Mouse (Mus musculus) neural tube, embryonic 14.5 days (tissue): ENCODE data around the gene Stat3. TPM values are rescaled to one million over a fixed set of nuclear protein-coding genes. Genes with fewer than 3 reads are reported as not detected.

ENCODE experiments used
- ATAC-seq: fragments of 200-750 bp; cut with Nextera tagmentation; 2 replicates; pipeline ENCODE4 v1.8.0; 2017; ENCODE audit warnings: low read depth, mild to moderate bottlenecking, moderate TSS enrichment, moderate library complexity
- H3K27ac ChIP-seq: fragments of 300-500 bp; sonication (generic); 2 replicates; pipeline ENCODE4 v1.5.1; 2014; ENCODE audit warnings: low read depth, mild to moderate bottlenecking, control low read depth, low read length, moderate library complexity, mixed read lengths
- H3K27me3 ChIP-seq: fragments of 300-500 bp; sonication (generic); 2 replicates; pipeline ENCODE4 v1.6.1; 2014; ENCODE audit warnings: low read length; ENCODE audit not compliant: control insufficient read depth, insufficient read depth
- H3K36me3 ChIP-seq: fragments of 300-500 bp; sonication (generic); 2 replicates; pipeline ENCODE4 v1.6.1; 2014; ENCODE audit warnings: low read length, mixed read lengths; ENCODE audit not compliant: control insufficient read depth, insufficient read depth
- H3K4me1 ChIP-seq: fragments of 300-500 bp; sonication (generic); 2 replicates; pipeline ENCODE4 v1.6.1; 2014; ENCODE audit warnings: low read length; ENCODE audit not compliant: control insufficient read depth, insufficient read depth
- H3K4me2 ChIP-seq: fragments of 300-500 bp; sonication (generic); 2 replicates; pipeline ENCODE4 v1.6.1; 2014; ENCODE audit warnings: mild to moderate bottlenecking, low read depth, low read length, control low read depth
- H3K4me3 ChIP-seq: fragments of 300-500 bp; sonication (generic); 2 replicates; pipeline ENCODE4 v1.5.1; 2014; ENCODE audit warnings: low read depth, low read length, control low read depth, mixed read lengths
- H3K9ac ChIP-seq: fragments of 300-500 bp; sonication (generic); replicated peaks from 2 replicates; pipeline ENCODE4 v1.6.1; 2014; ENCODE audit warnings: low read depth, mild to moderate bottlenecking, control low read depth, low read length, mixed read lengths
- H3K9me3 ChIP-seq: fragments of 300-500 bp; sonication (generic); 2 replicates; pipeline ENCODE4 v1.6.1; 2016; ENCODE audit warnings: low read length; ENCODE audit not compliant: control insufficient read depth
- WGBS: fragments of 180-500 bp; shearing (Covaris S2); extraction: QIAGEN DNeasy Blood & Tissue Kit; methylation state at CpG from one replicate; pipeline ENCODE4 v1.1.7; 2014; 5-methylcytosine and 5-hydroxymethylcytosine counted together
- polyA plus RNA-seq: library from polyadenylated mRNA; unstranded; fragments of >200 nt; fragmentation: Nextera tagmentation; extraction: Ambion mirVana; gene quantifications from 2 replicates; pipeline ENCODE4 v1.2.1, GENCODE M21; 2014

The Stat3 gene
- polyA plus RNA-seq, 1 experiment from 2014 or later: 45.6 TPM

DNA sequence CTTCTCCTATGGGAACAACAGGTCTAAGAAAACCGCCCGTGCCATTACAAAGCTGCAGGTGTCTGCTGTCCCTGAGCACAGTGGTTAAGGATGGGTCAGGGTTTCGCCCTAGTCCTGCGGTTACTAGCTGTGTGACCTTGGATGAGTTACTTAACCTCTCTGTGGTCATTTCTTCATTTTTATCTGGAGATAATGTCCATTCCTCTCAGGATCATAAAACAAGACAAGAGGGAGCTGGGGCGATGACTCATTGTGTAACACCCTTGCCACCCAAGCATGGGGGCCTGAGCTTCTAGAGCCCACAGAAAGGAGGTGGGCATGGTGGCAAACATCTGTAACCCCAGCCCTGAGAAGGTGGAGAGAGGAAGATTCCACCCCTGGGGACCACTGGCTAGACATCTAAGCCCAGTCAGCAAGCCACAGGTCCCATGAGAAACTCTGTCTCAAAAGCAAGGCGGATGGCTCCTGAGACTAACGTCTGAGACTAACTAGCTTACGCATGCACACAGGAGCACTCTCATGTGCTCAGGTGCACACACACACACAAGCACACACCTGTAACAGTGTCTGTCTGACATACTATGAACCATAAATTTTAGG lies 96.2 kb downstream of the Stat3 start:
- H3K4me3 ChIP-seq: no peak overlapping the region
- no peak overlapping the region for H3K4me2 ChIP-seq
- H3K36me3 ChIP-seq: no peaks in the 10 kb centered on the region
- H3K27ac ChIP-seq: no peak overlapping the region
- 96% methylated on average over 8 of the region's 8 CpGs for WGBS
- H3K4me1 ChIP-seq: no peaks in the 10 kb centered on the region
- ATAC-seq: no peak
- no peaks in the 10 kb centered on the region for H3K9me3 ChIP-seq
- H3K9ac ChIP-seq: no peak overlapping the region
- H3K27me3 ChIP-seq: no peaks in the 10 kb centered on the region

DNA sequence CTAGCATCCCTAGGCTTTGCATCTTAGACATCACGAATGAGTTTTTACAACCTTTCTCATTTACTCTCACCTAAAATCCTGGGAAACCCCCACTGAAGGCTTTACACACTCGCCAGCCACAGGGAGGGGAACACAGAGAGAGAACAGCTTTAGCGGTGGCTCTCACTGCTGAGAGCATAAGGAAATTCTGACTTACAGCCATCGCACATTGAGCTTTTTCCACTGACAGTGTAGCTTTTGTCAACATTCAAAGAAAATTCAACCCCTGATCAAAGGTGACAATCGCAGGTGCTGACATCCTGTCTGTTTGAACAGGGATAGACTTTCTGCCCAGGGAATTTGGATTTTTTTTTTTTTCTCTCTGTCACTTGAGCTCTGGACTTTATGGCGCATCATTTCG lies 97.3 kb downstream of the Stat3 start:
- Histone ChIP-seq H3K9me3 (no peaks in the 10 kb centered on the region), H3K9ac (no peak overlapping the region), H3K4me2 (no peak overlapping the region), H3K36me3 (no peaks in the 10 kb centered on the region), H3K4me1 (no peaks in the 10 kb centered on the region), H3K4me3 (no peak overlapping the region), H3K27me3 (no peaks in the 10 kb centered on the region), H3K27ac (no peak overlapping the region)
- 82% methylated on average over 7 of the region's 7 CpGs for WGBS
- ATAC-seq: no peak

DNA sequence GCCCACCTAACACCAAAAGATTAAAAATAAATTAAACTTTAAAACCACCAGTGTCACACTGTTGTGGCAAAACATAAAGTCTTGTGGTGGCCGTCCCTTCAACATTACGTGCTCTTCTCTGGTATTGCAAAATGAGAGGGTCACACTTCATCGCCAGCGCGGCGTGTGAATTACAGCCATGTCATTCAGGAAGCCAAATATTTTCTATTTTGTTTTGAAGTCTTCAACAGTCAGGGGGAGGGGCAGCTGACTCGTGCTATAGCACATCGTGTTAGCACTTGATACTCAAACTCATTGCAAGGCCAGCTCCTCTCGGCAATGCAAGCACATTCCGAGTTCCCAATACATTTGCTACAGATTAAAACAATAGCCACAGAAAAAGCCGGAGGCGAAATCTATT lies 98.5 kb downstream of the Stat3 start:
- no peak overlapping the region for H3K4me3 ChIP-seq
- H3K36me3 ChIP-seq: no peaks in the 10 kb centered on the region
- H3K27ac ChIP-seq: no peak overlapping the region
- WGBS: 73% methylated on average over 12 of the region's 12 CpGs
- H3K4me2 ChIP-seq: no peak overlapping the region
- ATAC-seq: no peak
- H3K4me1 ChIP-seq: no peaks in the 10 kb centered on the region
- H3K9ac ChIP-seq: no peak overlapping the region
- no peaks in the 10 kb centered on the region for H3K9me3 ChIP-seq
- no peaks in the 10 kb centered on the region for H3K27me3 ChIP-seq

DNA sequence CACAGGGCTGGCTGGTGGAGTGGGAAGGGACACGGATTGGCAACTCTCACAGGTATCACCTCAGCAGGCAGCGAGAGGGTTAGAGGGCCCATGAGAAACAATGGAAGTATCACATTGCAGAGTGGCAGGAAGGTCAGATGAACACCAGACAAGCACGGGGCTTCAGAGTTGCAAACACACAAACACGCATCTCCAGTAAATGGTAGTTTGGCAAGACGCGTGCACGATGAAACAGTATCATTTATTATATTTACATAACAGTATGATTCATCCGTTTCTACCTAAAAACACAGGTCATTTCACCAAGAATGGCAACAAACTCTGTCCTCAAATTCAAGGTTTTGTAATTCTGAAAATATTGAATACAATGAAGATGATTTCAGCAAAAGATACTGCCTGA lies 99.8 kb downstream of the Stat3 start:
- Histone ChIP-seq H3K4me3 (no peak overlapping the region), H3K9ac (no peak overlapping the region), H3K27ac (no peak overlapping the region), H3K9me3 (no peaks in the 10 kb centered on the region), H3K4me2 (no peak overlapping the region), H3K36me3 (no peaks in the 10 kb centered on the region), H3K27me3 (no peaks in the 10 kb centered on the region), H3K4me1 (no peaks in the 10 kb centered on the region)
- 78% methylated on average over 8 of the region's 8 CpGs for WGBS
- ATAC-seq: no peak

DNA sequence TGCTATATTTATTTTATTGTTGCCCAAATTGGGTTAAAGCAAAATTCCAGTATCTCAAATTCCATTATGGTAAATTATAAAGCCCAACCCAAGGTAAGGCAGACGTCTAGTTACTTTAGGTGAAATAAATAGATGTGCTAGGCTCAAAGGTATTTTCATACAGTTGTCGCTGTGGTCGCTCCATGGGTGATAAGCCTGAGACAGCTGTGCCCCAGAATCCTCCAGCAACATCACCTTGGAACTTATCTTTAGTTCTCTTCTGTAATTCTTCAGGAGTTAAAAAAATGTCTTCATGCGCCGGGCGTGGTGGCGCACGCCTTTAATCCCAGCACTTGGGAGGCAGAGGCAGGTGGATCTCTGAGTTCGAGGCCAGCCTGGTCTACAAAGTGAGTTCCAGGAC lies 100.4 kb downstream of the Stat3 start:
- Histone ChIP-seq H3K4me1 (no peaks in the 10 kb centered on the region), H3K27ac (no peak overlapping the region), H3K4me2 (no peak overlapping the region), H3K4me3 (no peak overlapping the region), H3K27me3 (no peaks in the 10 kb centered on the region), H3K9me3 (no peaks in the 10 kb centered on the region), H3K9ac (no peak overlapping the region), H3K36me3 (no peaks in the 10 kb centered on the region)
- WGBS: 94% methylated on average over 9 of the region's 9 CpGs
- ATAC-seq: no peak

DNA sequence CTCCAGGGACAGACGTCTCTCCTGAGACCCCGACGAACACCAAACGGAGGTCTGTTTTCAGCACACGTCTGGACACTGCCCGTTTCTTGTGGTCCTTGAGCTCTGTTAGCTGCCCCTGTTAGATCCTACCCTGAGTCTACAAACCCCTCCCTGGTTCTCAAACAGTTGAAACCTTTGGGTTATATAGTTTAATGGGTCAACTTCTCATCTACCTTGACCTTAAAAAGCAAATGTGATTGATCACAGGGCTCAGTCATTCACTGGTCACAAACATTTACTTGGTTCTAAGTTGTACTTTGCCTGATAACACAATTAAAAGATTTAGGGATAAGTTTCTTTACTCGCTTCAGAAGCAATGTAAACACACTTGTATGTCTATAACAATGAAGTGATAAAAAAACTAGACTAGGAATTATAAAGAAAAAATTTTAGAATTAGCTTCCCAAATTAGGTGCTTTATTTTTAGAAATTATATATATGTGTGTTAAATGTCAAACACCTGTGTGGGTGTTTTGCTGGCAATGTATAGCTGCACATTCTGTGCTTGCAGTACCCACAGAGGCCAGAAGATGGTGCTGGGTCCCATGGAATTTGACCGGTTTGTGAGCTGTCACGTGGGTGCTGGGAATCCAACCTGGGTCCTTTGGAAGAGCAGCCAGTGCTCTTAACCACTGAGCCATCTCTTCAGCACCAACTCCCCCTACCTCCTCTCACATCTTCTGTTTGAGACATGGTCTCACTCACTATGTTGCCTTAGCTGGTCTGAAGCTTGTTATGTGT lies 102.2 kb downstream of the Stat3 start:
- no peak overlapping the region for H3K4me3 ChIP-seq
- no peaks in the 10 kb centered on the region for H3K27me3 ChIP-seq
- no peaks in the 10 kb centered on the region for H3K9me3 ChIP-seq
- no peak overlapping the region for H3K9ac ChIP-seq
- no peak for ATAC-seq
- no peak overlapping the region for H3K27ac ChIP-seq
- H3K36me3 ChIP-seq: no peaks in the 10 kb centered on the region
- 0 out of 2 replicates have a peak, but pooled peaks cover 2% of the 10 kb centered on the region for H3K4me1 ChIP-seq
- H3K4me2 ChIP-seq: no peak overlapping the region
- WGBS: 83% methylated on average over 9 of the region's 9 CpGs

Other genes with a start within 250 kb of the Stat3 start
- gene Zfp385c, start 247.1 kb downstream of the Stat3 start, polyA plus RNA-seq: 0.50 and 0.61 TPM in 2 replicates
- 2.7 and 2.8 TPM in 2 replicates for gene Dhx58, start 235.3 kb downstream of the Stat3 start, polyA plus RNA-seq
- 55.3 and 57.0 TPM in 2 replicates for gene Kat2a, start 227.1 kb downstream of the Stat3 start, polyA plus RNA-seq
- gene Hspb9, start 225.7 kb downstream of the Stat3 start, polyA plus RNA-seq: not detected in 2 replicates
- 59.7 and 82.7 TPM in 2 replicates for gene Rab5c, start 201.3 kb downstream of the Stat3 start, polyA plus RNA-seq
- 6.4 and 10.1 TPM in 2 replicates for gene Kcnh4, start 179.6 kb downstream of the Stat3 start, polyA plus RNA-seq
- gene Hcrt, start 176.6 kb downstream of the Stat3 start, polyA plus RNA-seq: 0.51 TPM in 1 of 2 replicates, not detected in the other
- gene Ghdc, start 168.6 kb downstream of the Stat3 start, polyA plus RNA-seq: 3.3 and 4.5 TPM in 2 replicates
- gene Stat5b, start 88.8 kb downstream of the Stat3 start, polyA plus RNA-seq: 17.3 and 19.7 TPM in 2 replicates
- 1.3 and 1.8 TPM in 2 replicates for gene Stat5a, start 80.2 kb downstream of the Stat3 start, polyA plus RNA-seq
- 5.3 and 20.4 TPM in 2 replicates for gene Cavin1, start 31.3 kb upstream of the Stat3 start, polyA plus RNA-seq
- 147 and 175 TPM in 2 replicates for gene Atp6v0a1, start 69.9 kb upstream of the Stat3 start, polyA plus RNA-seq
- gene Naglu, start 130.5 kb upstream of the Stat3 start, polyA plus RNA-seq: 7.0 and 9.8 TPM in 2 replicates
- 0.35 TPM in 1 of 2 replicates, not detected in the other for gene Hsd17b1, start 138.9 kb upstream of the Stat3 start, polyA plus RNA-seq
- gene Coasy, start 143.0 kb upstream of the Stat3 start, polyA plus RNA-seq: 38.3 and 39.2 TPM in 2 replicates
- 84.6 and 95.7 TPM in 2 replicates for gene Mlx, start 147.7 kb upstream of the Stat3 start, polyA plus RNA-seq
- 17.0 and 19.0 TPM in 2 replicates for gene Psmc3ip, start 155.9 kb upstream of the Stat3 start, polyA plus RNA-seq
- 10.6 and 17.6 TPM in 2 replicates for gene Retreg3, start 180.4 kb upstream of the Stat3 start, polyA plus RNA-seq
- 63.3 and 63.7 TPM in 2 replicates for gene Tubg1, start 180.4 kb upstream of the Stat3 start, polyA plus RNA-seq
- 48.5 and 62.6 TPM in 2 replicates for gene Tubg2, start 216.4 kb upstream of the Stat3 start, polyA plus RNA-seq
- gene Cntnap1, start 231.0 kb upstream of the Stat3 start, polyA plus RNA-seq: 7.5 and 8.3 TPM in 2 replicates
- gene Plekhh3, start 231.8 kb upstream of the Stat3 start, polyA plus RNA-seq: 7.2 and 10.5 TPM in 2 replicates
- gene Ccr10, start 235.9 kb upstream of the Stat3 start, polyA plus RNA-seq: 0.12 and 0.30 TPM in 2 replicates